Mouse (Mus musculus): Measurements from ENCODE around the gene Ttll3. TPM values are rescaled to one million over a fixed set of nuclear protein-coding genes. Genes with fewer than 3 reads are reported as not detected.

Ttll3 gene
- polyA plus RNA-seq, 1 experiment from 2014 or later, result 2.3 TPM

DNA sequence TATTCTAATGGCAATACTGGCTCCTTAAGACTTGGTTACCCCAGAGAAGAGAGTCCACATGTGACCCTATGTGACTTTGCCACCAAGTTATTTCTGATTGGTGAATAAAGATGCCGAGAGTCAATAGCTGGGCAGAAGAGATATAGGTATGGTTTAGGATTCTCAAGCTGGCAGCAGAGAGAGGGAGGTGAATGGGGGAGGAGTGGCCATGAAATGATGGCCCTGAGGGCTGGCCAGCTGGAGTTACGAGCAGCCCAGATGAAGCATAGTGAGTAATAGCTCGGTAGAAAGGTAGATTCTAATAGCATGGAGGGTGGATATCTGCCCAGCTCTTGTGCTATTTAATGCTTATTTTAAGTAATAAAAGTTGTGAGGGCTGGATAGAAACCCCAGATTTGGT, 36.2 kb upstream of the Ttll3 start:
- Histone ChIP-seq H3K27me3 (ENCODE audit: control insufficient read depth, insufficient read depth, low read length) (no peaks in the 10 kb centered on the region), H3K36me3 (ENCODE audit: control insufficient read depth, insufficient read depth) (no peaks in the 10 kb centered on the region), H3K27ac (ENCODE audit: low read length) (no peak overlapping the region), H3K4me3 (ENCODE audit: low read length) (no peak overlapping the region), H3K4me2 (ENCODE audit: low read depth, low read length) (no peak overlapping the region), H3K9me3 (replicated peaks; ENCODE audit: control insufficient read depth, low read length) (no peaks in the 10 kb centered on the region), H3K4me1 (ENCODE audit: control insufficient read depth, insufficient read depth, low read length) (no peaks in the 10 kb centered on the region), H3K9ac (ENCODE audit: low read length) (no peak overlapping the region)
- no peak for ATAC-seq (replicated peaks; ENCODE audit: extremely low read depth, insufficient read depth, low FRiP score)
- 73% methylated on average over 3 of the region's 3 CpGs for WGBS

DNA sequence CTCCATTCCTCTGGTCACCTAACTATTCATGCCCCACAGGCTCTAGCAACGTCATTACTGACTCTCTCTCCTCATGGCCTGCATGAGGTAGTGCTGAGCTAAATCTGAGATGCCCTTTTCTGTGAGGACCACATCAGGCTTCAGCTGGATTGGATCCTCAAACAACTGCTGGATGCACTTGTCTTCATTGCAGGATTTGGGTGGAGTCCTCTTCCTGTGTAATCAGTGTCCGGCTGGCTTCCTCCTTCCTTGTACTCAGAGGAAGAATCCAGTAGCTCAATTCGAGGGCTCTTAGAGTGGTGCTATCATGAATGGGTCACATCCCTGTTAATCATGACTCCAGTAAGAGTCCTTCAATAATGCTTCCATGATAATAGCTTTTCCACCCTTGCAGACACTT, 35.4 kb upstream of the Ttll3 start:
- Histone ChIP-seq H3K4me1 (ENCODE audit: control insufficient read depth, insufficient read depth, low read length) (no peaks in the 10 kb centered on the region), H3K4me2 (ENCODE audit: low read depth, low read length) (no peak overlapping the region), H3K36me3 (ENCODE audit: control insufficient read depth, insufficient read depth) (no peaks in the 10 kb centered on the region), H3K27ac (ENCODE audit: low read length) (no peak overlapping the region), H3K27me3 (ENCODE audit: control insufficient read depth, insufficient read depth, low read length) (no peaks in the 10 kb centered on the region), H3K9ac (ENCODE audit: low read length) (no peak overlapping the region), H3K4me3 (ENCODE audit: low read length) (no peak overlapping the region), H3K9me3 (replicated peaks; ENCODE audit: control insufficient read depth, low read length) (no peaks in the 10 kb centered on the region)
- 49% methylated on average over 3 of the region's 3 CpGs for WGBS
- no peak for ATAC-seq (replicated peaks; ENCODE audit: extremely low read depth, insufficient read depth, low FRiP score)

DNA sequence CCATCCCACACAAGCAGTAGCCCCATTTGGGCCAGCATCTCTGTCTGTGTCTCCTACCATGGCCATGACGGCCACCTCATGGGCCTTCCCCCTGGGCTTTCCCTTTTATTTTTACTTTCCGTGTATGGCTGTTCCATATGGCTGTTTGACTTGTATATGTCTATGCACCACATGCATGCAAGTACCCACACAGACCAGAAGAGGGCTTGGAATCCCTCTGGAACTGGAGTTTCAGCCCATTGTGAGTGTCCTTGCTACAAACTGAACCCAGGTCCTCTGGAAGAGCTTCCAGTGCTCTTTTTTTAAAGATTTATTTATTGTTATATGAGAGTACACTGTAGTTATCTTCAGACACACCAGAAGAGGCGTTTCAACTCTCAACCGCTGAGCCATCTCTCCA, 27.6 kb upstream of the Ttll3 start:
- 72% methylated on average over 4 of the region's 4 CpGs for WGBS
- no peak for ATAC-seq (replicated peaks; ENCODE audit: extremely low read depth, insufficient read depth, low FRiP score)

DNA sequence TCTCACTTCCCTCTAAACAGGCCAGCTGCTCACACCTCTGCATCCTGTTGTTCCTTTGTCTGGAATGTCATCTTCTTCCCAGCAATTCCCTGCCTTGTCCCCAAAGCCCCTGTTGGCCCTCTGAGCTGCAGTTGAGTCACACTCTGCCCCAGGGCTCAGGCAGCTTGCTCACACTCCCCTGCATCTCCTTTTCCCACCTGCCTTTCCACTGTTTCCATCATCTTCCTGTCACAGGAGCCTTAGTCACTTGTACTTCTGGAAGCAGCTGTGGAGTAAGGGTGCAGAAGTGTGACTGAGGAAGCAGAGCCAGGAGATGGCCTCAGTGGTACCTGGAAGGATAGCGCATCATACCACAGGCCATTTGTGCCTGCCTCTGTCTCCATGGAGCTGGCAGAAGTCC, 26.8 kb upstream of the Ttll3 start:
- Histone ChIP-seq H3K4me3 (ENCODE audit: low read length) (no peak overlapping the region), H3K27me3 (ENCODE audit: control insufficient read depth, insufficient read depth, low read length) (no peaks in the 10 kb centered on the region), H3K27ac (ENCODE audit: low read length) (no peak overlapping the region), H3K9me3 (replicated peaks; ENCODE audit: control insufficient read depth, low read length) (no peaks in the 10 kb centered on the region), H3K9ac (ENCODE audit: low read length) (no peak overlapping the region), H3K4me1 (ENCODE audit: control insufficient read depth, insufficient read depth, low read length) (no peaks in the 10 kb centered on the region), H3K36me3 (ENCODE audit: control insufficient read depth, insufficient read depth) (0 out of 2 replicates have a peak, but pooled peaks cover 3% of the 10 kb centered on the region), H3K4me2 (ENCODE audit: low read depth, low read length) (no peak overlapping the region)
- WGBS, result 95% methylated on average over 1 of the region's 1 CpGs
- ATAC-seq (replicated peaks; ENCODE audit: extremely low read depth, insufficient read depth, low FRiP score), result no peak

More for the DNA sequence above, 27.6 kb upstream of the Ttll3 start:
- no peak overlapping the region for H3K4me3 ChIP-seq (ENCODE audit: low read length)
- H3K4me2 ChIP-seq (ENCODE audit: low read depth, low read length), result no peak overlapping the region
- H3K36me3 ChIP-seq (ENCODE audit: control insufficient read depth, insufficient read depth), result no peaks in the 10 kb centered on the region
- H3K27ac ChIP-seq (ENCODE audit: low read length), result no peak overlapping the region
- no peaks in the 10 kb centered on the region for H3K9me3 ChIP-seq (replicated peaks; ENCODE audit: control insufficient read depth, low read length)
- H3K9ac ChIP-seq (ENCODE audit: low read length), result no peak overlapping the region
- no peaks in the 10 kb centered on the region for H3K4me1 ChIP-seq (ENCODE audit: control insufficient read depth, insufficient read depth, low read length)
- no peaks in the 10 kb centered on the region for H3K27me3 ChIP-seq (ENCODE audit: control insufficient read depth, insufficient read depth, low read length)

DNA sequence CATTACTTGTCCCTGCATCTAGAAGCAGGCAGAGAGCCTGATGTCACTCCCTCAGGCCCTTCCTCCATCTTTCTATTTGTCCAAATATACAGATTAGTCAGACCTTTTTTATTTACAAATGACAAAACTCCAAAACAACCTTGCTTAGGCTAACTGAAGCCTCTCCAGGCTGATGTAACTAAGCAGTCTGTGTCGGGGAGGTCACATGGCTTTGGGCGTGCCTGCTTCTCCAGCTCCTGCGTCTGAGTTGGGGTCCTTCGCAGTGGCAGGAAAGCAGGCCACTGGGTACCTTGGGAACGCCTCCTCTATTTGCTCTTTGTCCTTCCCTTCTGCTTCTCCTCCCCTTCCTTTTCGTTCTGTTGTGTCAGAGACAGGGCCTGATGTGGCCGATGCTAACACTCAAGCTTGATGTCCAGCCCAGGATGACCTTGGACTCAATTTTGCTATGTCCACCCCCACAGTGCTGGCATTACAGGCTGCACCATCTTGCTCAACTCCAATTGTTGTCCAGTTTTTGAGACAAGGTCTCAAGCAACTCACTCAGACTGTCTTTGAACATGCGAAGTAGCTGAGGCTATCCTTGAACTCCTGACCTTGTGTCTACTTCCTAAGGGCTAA, 24.4 kb upstream of the Ttll3 start:
- H3K9ac ChIP-seq (ENCODE audit: low read length), result no peak overlapping the region
- 67% methylated on average over 8 of the region's 8 CpGs for WGBS
- no peak for ATAC-seq (replicated peaks; ENCODE audit: extremely low read depth, insufficient read depth, low FRiP score)
- no peaks in the 10 kb centered on the region for H3K27me3 ChIP-seq (ENCODE audit: control insufficient read depth, insufficient read depth, low read length)
- peaks cover 11% of the 10 kb centered on the region for H3K36me3 ChIP-seq (ENCODE audit: control insufficient read depth, insufficient read depth)
- no peaks in the 10 kb centered on the region for H3K4me1 ChIP-seq (ENCODE audit: control insufficient read depth, insufficient read depth, low read length)
- H3K27ac ChIP-seq (ENCODE audit: low read length), result no peak overlapping the region
- H3K9me3 ChIP-seq (replicated peaks; ENCODE audit: control insufficient read depth, low read length), result no peaks in the 10 kb centered on the region
- H3K4me3 ChIP-seq (ENCODE audit: low read length), result no peak overlapping the region
- no peak overlapping the region for H3K4me2 ChIP-seq (ENCODE audit: low read depth, low read length)

DNA sequence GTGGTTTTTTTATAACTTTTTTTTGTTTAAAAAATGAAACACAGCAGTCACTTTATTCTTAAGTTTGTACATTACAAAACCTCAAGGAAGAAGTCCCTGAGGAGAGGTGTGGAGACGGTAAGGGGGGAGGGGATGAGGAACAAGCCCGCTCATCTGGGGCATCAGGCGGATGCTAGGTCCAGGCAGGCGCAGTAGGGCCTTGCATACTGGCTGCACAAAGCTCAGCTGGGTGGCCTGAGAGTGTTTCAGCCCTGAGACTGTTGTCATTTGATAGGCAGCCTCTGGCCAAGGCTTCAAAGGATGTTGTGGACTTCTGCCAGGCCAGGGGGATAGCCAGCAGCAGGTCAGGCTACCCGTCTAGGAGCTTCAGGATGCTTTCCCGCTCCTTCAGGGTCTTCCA, 22.4 kb upstream of the Ttll3 start:
- no peak overlapping the region for H3K27ac ChIP-seq (ENCODE audit: low read length)
- H3K9me3 ChIP-seq (replicated peaks; ENCODE audit: control insufficient read depth, low read length), result no peaks in the 10 kb centered on the region
- H3K27me3 ChIP-seq (ENCODE audit: control insufficient read depth, insufficient read depth, low read length), result no peaks in the 10 kb centered on the region
- H3K4me2 ChIP-seq (ENCODE audit: low read depth, low read length), result no peak overlapping the region
- H3K4me3 ChIP-seq (ENCODE audit: low read length), result no peak overlapping the region
- no peak overlapping the region for H3K9ac ChIP-seq (ENCODE audit: low read length)
- 86% methylated on average over 6 of the region's 6 CpGs for WGBS
- no peak for ATAC-seq (replicated peaks; ENCODE audit: extremely low read depth, insufficient read depth, low FRiP score)
- peaks cover 29% of the 10 kb centered on the region for H3K36me3 ChIP-seq (ENCODE audit: control insufficient read depth, insufficient read depth)
- no peaks in the 10 kb centered on the region for H3K4me1 ChIP-seq (ENCODE audit: control insufficient read depth, insufficient read depth, low read length)

DNA sequence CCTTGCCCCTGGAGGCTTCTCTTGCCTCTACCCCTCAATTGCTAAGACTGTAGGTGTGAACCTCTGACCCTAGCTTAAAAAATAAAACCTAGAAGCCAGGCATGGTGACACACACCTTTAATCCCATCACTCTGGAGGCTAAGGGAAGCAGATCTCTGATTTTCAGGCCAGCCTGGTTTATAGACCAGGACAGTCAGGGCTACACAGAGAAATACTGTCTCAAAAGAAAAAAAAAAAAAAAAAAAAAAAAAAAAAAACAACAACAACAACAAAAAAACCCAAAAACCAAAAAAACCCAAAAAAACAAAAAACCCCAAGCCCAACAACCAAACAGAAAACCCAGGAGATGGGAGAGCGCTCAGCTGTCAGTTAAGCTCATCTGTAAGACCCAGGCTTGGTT, 21.5 kb upstream of the Ttll3 start:
- Histone ChIP-seq H3K4me2 (ENCODE audit: low read depth, low read length) (no peak overlapping the region), H3K27me3 (ENCODE audit: control insufficient read depth, insufficient read depth, low read length) (no peaks in the 10 kb centered on the region), H3K9ac (ENCODE audit: low read length) (no peak overlapping the region), H3K9me3 (replicated peaks; ENCODE audit: control insufficient read depth, low read length) (no peaks in the 10 kb centered on the region), H3K4me3 (ENCODE audit: low read length) (no peak overlapping the region), H3K36me3 (ENCODE audit: control insufficient read depth, insufficient read depth) (peaks cover 34% of the 10 kb centered on the region), H3K4me1 (ENCODE audit: control insufficient read depth, insufficient read depth, low read length) (no peaks in the 10 kb centered on the region), H3K27ac (ENCODE audit: low read length) (no peak overlapping the region)
- WGBS, result 95% methylated on average over 1 of the region's 1 CpGs
- no peak for ATAC-seq (replicated peaks; ENCODE audit: extremely low read depth, insufficient read depth, low FRiP score)

DNA sequence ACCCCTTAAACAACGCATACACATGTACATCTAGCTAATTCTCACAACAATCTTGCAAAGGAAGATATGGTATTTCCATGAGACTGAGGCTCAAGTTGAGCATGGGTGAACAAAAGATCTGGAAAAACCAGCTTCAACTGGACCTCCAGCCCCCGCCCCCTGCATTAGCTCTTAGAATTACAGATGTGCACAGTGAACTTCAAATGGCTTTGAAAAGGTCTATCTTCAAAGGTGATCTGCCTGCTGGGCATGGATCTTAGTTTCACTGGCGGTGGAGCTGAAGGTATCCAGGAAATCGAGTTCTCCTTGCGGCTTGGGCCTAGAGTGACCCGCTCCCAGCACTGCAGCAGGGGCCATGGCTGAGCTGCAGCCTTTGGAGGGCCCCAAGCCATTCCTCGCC, 20.9 kb upstream of the Ttll3 start:
- Histone ChIP-seq H3K4me1 (ENCODE audit: control insufficient read depth, insufficient read depth, low read length) (no peaks in the 10 kb centered on the region), H3K27ac (ENCODE audit: low read length) (no peak overlapping the region), H3K4me3 (ENCODE audit: low read length) (no peak overlapping the region), H3K4me2 (ENCODE audit: low read depth, low read length) (no peak overlapping the region), H3K9ac (ENCODE audit: low read length) (no peak overlapping the region), H3K9me3 (replicated peaks; ENCODE audit: control insufficient read depth, low read length) (no peaks in the 10 kb centered on the region), H3K27me3 (ENCODE audit: control insufficient read depth, insufficient read depth, low read length) (no peaks in the 10 kb centered on the region), H3K36me3 (ENCODE audit: control insufficient read depth, insufficient read depth) (peaks cover 35% of the 10 kb centered on the region)
- 91% methylated on average over 7 of the region's 7 CpGs for WGBS
- no peak for ATAC-seq (replicated peaks; ENCODE audit: extremely low read depth, insufficient read depth, low FRiP score)

DNA sequence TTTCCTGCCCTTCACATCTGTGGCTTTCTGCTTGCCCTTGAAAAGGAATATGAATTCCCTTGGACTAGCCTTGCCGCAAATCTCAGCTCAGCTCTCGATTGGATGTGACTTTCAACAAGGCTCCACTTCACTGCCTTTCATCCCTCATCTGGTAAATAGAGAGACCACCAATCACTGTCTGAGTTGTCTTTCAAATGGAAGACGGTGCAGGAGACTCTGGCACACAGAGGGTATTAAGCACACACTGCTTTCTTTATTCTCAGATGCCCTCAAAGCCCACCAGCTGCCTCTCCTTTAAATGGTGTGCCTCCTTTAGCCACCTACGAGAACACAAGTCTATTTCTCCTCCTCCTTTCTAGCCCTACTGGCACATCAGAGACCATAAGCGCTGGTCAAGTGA, 20.5 kb upstream of the Ttll3 start:
- H3K27ac ChIP-seq (ENCODE audit: low read length), result no peak overlapping the region
- H3K4me3 ChIP-seq (ENCODE audit: low read length), result no peak overlapping the region
- no peak overlapping the region for H3K4me2 ChIP-seq (ENCODE audit: low read depth, low read length)
- no peak for ATAC-seq (replicated peaks; ENCODE audit: extremely low read depth, insufficient read depth, low FRiP score)
- WGBS, result 84% methylated on average over 5 of the region's 5 CpGs
- no peaks in the 10 kb centered on the region for H3K9me3 ChIP-seq (replicated peaks; ENCODE audit: control insufficient read depth, low read length)
- no peaks in the 10 kb centered on the region for H3K4me1 ChIP-seq (ENCODE audit: control insufficient read depth, insufficient read depth, low read length)
- peaks cover 38% of the 10 kb centered on the region for H3K36me3 ChIP-seq (ENCODE audit: control insufficient read depth, insufficient read depth)
- H3K9ac ChIP-seq (ENCODE audit: low read length), result no peak overlapping the region
- H3K27me3 ChIP-seq (ENCODE audit: control insufficient read depth, insufficient read depth, low read length), result no peaks in the 10 kb centered on the region

All from heart, embryonic 16.5 days (tissue).